Mouse (Mus musculus): Measurements from ENCODE around the gene Gm12248.

DNA sequence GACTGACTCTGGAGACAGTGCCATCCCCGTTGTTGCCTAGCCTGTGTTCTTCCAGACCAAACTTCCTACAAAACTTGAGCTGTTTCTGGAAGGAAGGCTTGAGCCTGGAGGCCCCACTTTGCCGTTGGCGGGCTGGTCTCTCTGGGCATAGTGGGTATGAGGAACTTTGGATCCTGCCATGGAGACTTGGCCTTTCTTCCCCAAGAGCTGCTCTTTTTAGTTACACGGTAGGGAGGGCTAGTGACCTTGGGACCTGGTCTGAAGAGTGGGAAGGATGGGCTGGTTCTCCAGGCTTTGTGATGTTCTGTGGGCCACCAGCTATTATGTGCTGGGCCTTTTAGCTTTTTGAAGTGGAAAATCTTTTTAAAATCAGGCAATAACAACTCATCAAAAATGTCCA lies 67.1 kb downstream of the Gm12248 start:
- TF ChIP-seq CTCF (IDR thresholded peaks at IDR 0.05; ENCODE audit: insufficient read depth, low read length): no peak
- no peak for TF ChIP-seq POLR2A (IDR thresholded peaks at IDR 0.05; ENCODE audit: borderline replicate concordance, extremely low read depth, low read depth, low read length)

Measured in lung, adult 2 months (tissue).